Mouse (Mus musculus) spleen, adult 2 months (tissue): ENCODE results near the gene Tbc1d24.

Experiments used
- CTCF ChIP-seq: fragments of 200-500 bp; IDR thresholded peaks from 2 replicates; pipeline ENCODE4 v1.5.1; 2011; ENCODE audit warnings: mild to moderate bottlenecking, inconsistent platforms; ENCODE audit not compliant: insufficient read depth, insufficient read length, insufficient replicate concordance; ENCODE audit errors: extremely low read depth
- POLR2A ChIP-seq: fragments of 200-500 bp; IDR thresholded peaks from 2 replicates; pipeline ENCODE4 v1.6.1; 2011; ENCODE audit warnings: low read depth, low read length, inconsistent platforms

- TF ChIP-seq CTCF: no peak
- no peak for TF ChIP-seq POLR2A
Observed at GRCm38 (mm10) chr17:24195349-24195748, 10.0 kb downstream of the Tbc1d24 start.
